Mouse (Mus musculus): ENCODE measurements around the gene Rai1.

Gene Rai1

GRCm38 (mm10) chr11:60159955-60160354, 55.1 kb downstream of the Rai1 start:
- no peak for ATAC-seq (ENCODE audit: insufficient number of reproducible peaks, low FRiP score, low TSS enrichment)

GRCm38 (mm10) chr11:60160454-60161114, 55.8 kb downstream of the Rai1 start:
- ATAC-seq (ENCODE audit: insufficient number of reproducible peaks, low FRiP score, low TSS enrichment) = no peak

GRCm38 (mm10) chr11:60161146-60161874, 56.5 kb downstream of the Rai1 start:
- no peak for ATAC-seq (ENCODE audit: insufficient number of reproducible peaks, low FRiP score, low TSS enrichment)

GRCm38 (mm10) chr11:60162547-60162946, 57.7 kb downstream of the Rai1 start:
- ATAC-seq (ENCODE audit: insufficient number of reproducible peaks, low FRiP score, low TSS enrichment) = no peak

GRCm38 (mm10) chr11:60163362-60163761, 58.5 kb downstream of the Rai1 start:
- no peak for ATAC-seq (ENCODE audit: insufficient number of reproducible peaks, low FRiP score, low TSS enrichment)

- ATAC-seq (ENCODE audit: insufficient number of reproducible peaks, low FRiP score, low TSS enrichment) = no peak
Measured at GRCm38 (mm10) chr11:60164450-60164849, 59.6 kb downstream of the Rai1 start.

GRCm38 (mm10) chr11:60165076-60165475, 60.3 kb downstream of the Rai1 start:
- no peak for ATAC-seq (ENCODE audit: insufficient number of reproducible peaks, low FRiP score, low TSS enrichment)

- no peak for ATAC-seq (ENCODE audit: insufficient number of reproducible peaks, low FRiP score, low TSS enrichment)
Measured at GRCm38 (mm10) chr11:60168780-60169179, 64.0 kb downstream of the Rai1 start.

- no peak for ATAC-seq (ENCODE audit: insufficient number of reproducible peaks, low FRiP score, low TSS enrichment)
Measured at GRCm38 (mm10) chr11:60172074-60172473, 67.3 kb downstream of the Rai1 start.

GRCm38 (mm10) chr11:60173606-60174184, 68.9 kb downstream of the Rai1 start:
- ATAC-seq (ENCODE audit: insufficient number of reproducible peaks, low FRiP score, low TSS enrichment) = no peak

GRCm38 (mm10) chr11:60175371-60176181, 70.8 kb downstream of the Rai1 start:
- peak; percentile 56 for ATAC-seq (ENCODE audit: insufficient number of reproducible peaks, low FRiP score, low TSS enrichment)

GRCm38 (mm10) chr11:60176182-60176974, 71.6 kb downstream of the Rai1 start:
- ATAC-seq (ENCODE audit: insufficient number of reproducible peaks, low FRiP score, low TSS enrichment) = peak; percentile 53; the same call in 1 of the 2 replicates

GRCm38 (mm10) chr11:60176975-60177657, 72.3 kb downstream of the Rai1 start:
- no peak for ATAC-seq (ENCODE audit: insufficient number of reproducible peaks, low FRiP score, low TSS enrichment)

- no peak for ATAC-seq (ENCODE audit: insufficient number of reproducible peaks, low FRiP score, low TSS enrichment)
Measured at GRCm38 (mm10) chr11:60178005-60178404, 73.2 kb downstream of the Rai1 start.

- no peak for ATAC-seq (ENCODE audit: insufficient number of reproducible peaks, low FRiP score, low TSS enrichment)
Measured at GRCm38 (mm10) chr11:60178506-60178905, 73.7 kb downstream of the Rai1 start.

GRCm38 (mm10) chr11:60182116-60182670, 77.4 kb downstream of the Rai1 start:
- no peak for ATAC-seq (ENCODE audit: insufficient number of reproducible peaks, low FRiP score, low TSS enrichment)

- ATAC-seq (ENCODE audit: insufficient number of reproducible peaks, low FRiP score, low TSS enrichment) = no peak
Measured at GRCm38 (mm10) chr11:60182741-60183140, 77.9 kb downstream of the Rai1 start.

GRCm38 (mm10) chr11:60184346-60185325, 79.8 kb downstream of the Rai1 start:
- no peak for ATAC-seq (ENCODE audit: insufficient number of reproducible peaks, low FRiP score, low TSS enrichment)

Data from cerebellum, adult (tissue).